In genomic region chr8:35959201-35959600, GRCm38 (mm10) we compare ENCODE assay signal across 17 mouse cellular contexts.
DNase-seq lines count a peak whose midpoint lies in the region; ATAC-seq lines count a peak whose summit lies in the region.
"Had no signal": no experiment of that assay in that cellular context is flagged by ENCODE, and none has a peak within 500 bp of the region (broad histone marks: within the 10 kb centered on the region; RNA-seq: fewer than 3 reads in every experiment).

No protein-coding gene starts in this region.

- no peak overlapping the region for H3K9ac ChIP-seq in limb, embryonic 15.5 days
- H3K9ac ChIP-seq: embryonic facial prominence, embryonic 13.5 days; kidney, embryonic 15.5 days; neural tube, embryonic 12.5 days had no signal

- no peak overlapping the region for H3K4me2 ChIP-seq in limb, embryonic 15.5 days
- H3K4me2 ChIP-seq: embryonic facial prominence, embryonic 13.5 days; kidney, embryonic 15.5 days; liver, embryonic 11.5 days; neural tube, embryonic 12.5 days had no signal

- no peaks in the 10 kb centered on the region for H3K9me3 ChIP-seq in limb, embryonic 15.5 days
- H3K9me3 ChIP-seq: embryonic facial prominence, embryonic 13.5 days; kidney, embryonic 15.5 days; neural tube, embryonic 12.5 days had no signal

- WGBS in limb, embryonic 15.5 days = 32% methylated on average over 4 of the region's 4 CpGs

- H3K4me1 ChIP-seq in limb, embryonic 15.5 days = peaks cover 28% of the 10 kb centered on the region

- no peak overlapping the region for H3K4me3 ChIP-seq in limb, embryonic 15.5 days
- H3K4me3 ChIP-seq: embryonic facial prominence, embryonic 13.5 days; kidney, embryonic 15.5 days; neural tube, embryonic 12.5 days had no signal

- H3K27me3 ChIP-seq in limb, embryonic 15.5 days = no peaks in the 10 kb centered on the region
- H3K27me3 ChIP-seq: embryonic facial prominence, embryonic 13.5 days; kidney, embryonic 15.5 days; neural tube, embryonic 12.5 days; Patski had no signal

- DNase-seq in heart, adult 11 months = peak; percentile 51
- DNase-seq in heart, postnatal 14 days = no peak
- peak; percentile 9 for DNase-seq in lung, postnatal 10 days
- DNase-seq in lung, postnatal 14 days = no peak
- DNase-seq in cerebellum, adult 8-10 months = peak; percentile 77
- DNase-seq: lung, postnatal 36 days; midbrain, embryonic 14.5 days; right cerebral cortex, postnatal 4 days; thymus, adult 2 months had no signal

- no peaks in the 10 kb centered on the region for H3K36me3 ChIP-seq in limb, embryonic 15.5 days
- H3K36me3 ChIP-seq: embryonic facial prominence, embryonic 13.5 days; kidney, embryonic 15.5 days; neural tube, embryonic 12.5 days had no signal

- intact Hi-C loops in heart, postnatal 14 days (cut with DNase I) = loop anchor here (5.0 kb wide), 1 partner anchor 223 kb away; no protein-coding TSS in a partner anchor

- H3K27ac ChIP-seq in limb, embryonic 15.5 days = 0 out of 2 replicates have a peak overlapping the region, but pooled peaks have one; percentile 11
- H3K27ac ChIP-seq: embryonic facial prominence, embryonic 13.5 days; kidney, embryonic 15.5 days; neural tube, embryonic 12.5 days had no signal

- no peak; the same call in 1 of the 2 replicates for ATAC-seq in limb, embryonic 15.5 days (ENCODE audit: insufficient number of reproducible peaks, low FRiP score, low TSS enrichment, low read depth)
- ATAC-seq in monocyte, adult 5-6 weeks (replicated peaks; ENCODE audit: insufficient number of reproducible peaks, low FRiP score, low TSS enrichment, poor library complexity, severe bottlenecking) = no peak
- no peak for ATAC-seq in megakaryocyte, adult 5-6 weeks (ENCODE audit: poor library complexity, severe bottlenecking)
- ATAC-seq: Patski had no signal

Comparison
In these comparisons a context has a peak if more than half of its experiments do, and no peak if none do; other contexts are left out.
1. DNase-seq: peak in heart, adult 11 months (single experiment), lung, postnatal 10 days (single experiment) and cerebellum, adult 8-10 months (single experiment); none in heart, postnatal 14 days (0 of 2) and lung, postnatal 14 days (single experiment).